Mouse (Mus musculus) MEL (cell line): Measurements from ENCODE around the gene Il25. TPM values are rescaled to one million over a fixed set of nuclear protein-coding genes. Genes with fewer than 3 reads are reported as not detected.

Source experiments
- DNase-seq: peaks from one replicate; pipeline ENCODE4 v3.0.0; 2011; ENCODE audit warnings: low read depth, low spot score
- H3K27ac ChIP-seq: 2 replicates; pipeline ENCODE4 v1.5.1; 2012; ENCODE audit warnings: low read depth, mild to moderate bottlenecking, control low read depth, low read length, moderate library complexity; ENCODE audit not compliant: control insufficient read depth
- H3K27me3 ChIP-seq, 2 experiments: fragments of 150-350 bp in 1 of 2; sonication (generic) in 1 of 2; 2 replicates each; pipeline ENCODE4 v1.6.1; 2012; ENCODE audit warnings: low read length in 2 of 2, mild to moderate bottlenecking in 2 of 2, improper control_type of control experiment in 1 of 2, moderate library complexity in 1 of 2; ENCODE audit not compliant: insufficient read depth in 2 of 2, control insufficient read depth in 1 of 2
- H3K36me3 ChIP-seq, 2 experiments: 2 replicates each; pipeline ENCODE4 v1.6.1; 2012 to 2014; ENCODE audit warnings: low read length in 2 of 2, improper control_type of control experiment in 1 of 2, inconsistent platforms in 1 of 2, mild to moderate bottlenecking in 1 of 2; ENCODE audit not compliant: insufficient read depth in 2 of 2, control insufficient read depth in 1 of 2
- H3K4me1 ChIP-seq, 2 experiments: fragments of 150-350 bp in 1 of 2; sonication (generic) in 1 of 2; 2 replicates each; pipeline ENCODE4 v1.6.1; 2012; ENCODE audit warnings: low read length in 2 of 2, improper control_type of control experiment in 1 of 2, mild to moderate bottlenecking in 1 of 2; ENCODE audit not compliant: insufficient read depth in 2 of 2, control insufficient read depth in 1 of 2
- H3K4me3 ChIP-seq, 2 experiments: fragments of 150-350 bp in 1 of 2; sonication (generic) in 1 of 2; 2 replicates each; pipeline ENCODE4 v1.5.1; 2012; ENCODE audit warnings: low read depth in 2 of 2, low read length in 2 of 2, mild to moderate bottlenecking in 2 of 2, moderate library complexity in 2 of 2, control low read depth in 1 of 2, improper control_type of control experiment in 1 of 2; ENCODE audit not compliant: control insufficient read depth in 1 of 2, insufficient read depth in 1 of 2
- H3K79me2 ChIP-seq: 2 replicates; pipeline ENCODE4 v1.6.1; 2012; ENCODE audit warnings: mild to moderate bottlenecking, low read length, moderate library complexity; ENCODE audit not compliant: control insufficient read depth, poor library complexity, insufficient read depth
- H3K9ac ChIP-seq: 2 replicates; pipeline ENCODE4 v1.6.1; 2012; ENCODE audit warnings: low read depth, mild to moderate bottlenecking, control low read depth, low read length, moderate library complexity; ENCODE audit not compliant: control insufficient read depth, poor library complexity, severe bottlenecking
- H3K9me3 ChIP-seq: fragments of 150-350 bp; sonication (generic); replicated peaks from 2 replicates; pipeline ENCODE4 v1.6.1; 2012; ENCODE audit warnings: mild to moderate bottlenecking, low read length, improper control_type of control experiment, moderate library complexity; ENCODE audit not compliant: insufficient read depth
- CHD2 ChIP-seq: IDR thresholded peaks from 2 replicates; pipeline ENCODE4 v1.6.1; 2011; ENCODE audit warnings: low read length, improper control_type of control experiment
- CTCF ChIP-seq, 3 experiments: IDR thresholded peaks in 2 of 3; conservative IDR thresholded peaks in 1 of 3; 2 replicates each; pipeline ENCODE4 v1.5.1; 2011 to 2012; ENCODE audit warnings: low read length in 3 of 3, low read depth in 2 of 3, mild to moderate bottlenecking in 2 of 3, improper control_type of control experiment in 1 of 3, inconsistent platforms in 1 of 3, mixed read lengths in 1 of 3, moderate library complexity in 1 of 3; ENCODE audit not compliant: control insufficient read depth in 1 of 3, insufficient read depth in 1 of 3, poor library complexity in 1 of 3, severe bottlenecking in 1 of 3
- E2F4 ChIP-seq: IDR thresholded peaks from 2 replicates; pipeline ENCODE4 v1.6.1; 2011; ENCODE audit warnings: low read depth, low read length, improper control_type of control experiment, borderline replicate concordance
- ETS1 ChIP-seq: IDR thresholded peaks from 2 replicates; pipeline ENCODE4 v1.6.1; 2012; ENCODE audit warnings: low read depth, mild to moderate bottlenecking, inconsistent platforms, low read length, improper control_type of control experiment, moderate library complexity
- HCFC1 ChIP-seq: IDR thresholded peaks from 2 replicates; pipeline ENCODE4 v1.6.1; 2012; ENCODE audit warnings: low read depth, mild to moderate bottlenecking, inconsistent platforms, low read length, improper control_type of control experiment, moderate library complexity
- MAFK ChIP-seq: IDR thresholded peaks from 2 replicates; pipeline ENCODE4 v1.6.1; 2011; ENCODE audit warnings: low read depth, mild to moderate bottlenecking, low read length, improper control_type of control experiment, borderline replicate concordance
- MAX ChIP-seq: IDR thresholded peaks from 2 replicates; pipeline ENCODE4 v1.6.1; 2011; ENCODE audit warnings: low read length, improper control_type of control experiment
- MAZ ChIP-seq: IDR thresholded peaks from 2 replicates; pipeline ENCODE4 v1.6.1; 2012; ENCODE audit warnings: low read depth, mild to moderate bottlenecking, inconsistent platforms, low read length, improper control_type of control experiment
- MEF2A ChIP-seq: IDR thresholded peaks from 2 replicates; pipeline ENCODE4 v1.6.1; 2014; ENCODE audit warnings: low read depth, mild to moderate bottlenecking, inconsistent platforms, low read length, improper control_type of control experiment; ENCODE audit not compliant: poor library complexity, insufficient replicate concordance, severe bottlenecking; ENCODE audit errors: extremely low read depth
- MYB ChIP-seq: IDR thresholded peaks from 2 replicates; pipeline ENCODE4 v1.6.1; 2011; ENCODE audit warnings: mild to moderate bottlenecking, low read depth, low read length, improper control_type of control experiment
- NELFE ChIP-seq: IDR thresholded peaks from 2 replicates; pipeline ENCODE4 v1.6.1; 2011; ENCODE audit warnings: low read depth, low read length, improper control_type of control experiment
- NRF1 ChIP-seq: IDR thresholded peaks from 2 replicates; pipeline ENCODE4 v1.6.1; 2014; ENCODE audit warnings: low read depth, mild to moderate bottlenecking, inconsistent platforms, low read length, improper control_type of control experiment, moderate library complexity; ENCODE audit not compliant: poor library complexity, insufficient read depth, severe bottlenecking
- RCOR1 ChIP-seq: IDR thresholded peaks from 2 replicates; pipeline ENCODE4 v1.6.1; 2012; ENCODE audit warnings: low read depth, mild to moderate bottlenecking, inconsistent platforms, low read length, improper control_type of control experiment
- SIN3A ChIP-seq: IDR thresholded peaks from 2 replicates; pipeline ENCODE4 v1.6.1; 2012; ENCODE audit warnings: low read length, improper control_type of control experiment, inconsistent platforms
- TAL1 ChIP-seq: IDR thresholded peaks from 2 replicates; pipeline ENCODE4 v1.6.1; 2012; ENCODE audit warnings: mild to moderate bottlenecking, inconsistent platforms, low read length, moderate library complexity, mixed read lengths
- TBP ChIP-seq: IDR thresholded peaks from 2 replicates; pipeline ENCODE4 v1.8.0; 2011; ENCODE audit warnings: low read depth, low read length, improper control_type of control experiment
- TCF12 ChIP-seq: IDR thresholded peaks from 2 replicates; pipeline ENCODE4 v1.6.1; 2014; ENCODE audit warnings: low read depth, mild to moderate bottlenecking, inconsistent platforms, low read length, improper control_type of control experiment, moderate library complexity
- USF1 ChIP-seq: IDR thresholded peaks from 2 replicates; pipeline ENCODE4 v1.6.1; 2014; ENCODE audit warnings: low read depth, mild to moderate bottlenecking, inconsistent platforms, low read length, improper control_type of control experiment, moderate library complexity
- ZC3H11A ChIP-seq: IDR thresholded peaks from 2 replicates; pipeline ENCODE4 v1.6.1; 2012; ENCODE audit warnings: low read depth, mild to moderate bottlenecking, inconsistent platforms, low read length, improper control_type of control experiment
- ZMIZ1 ChIP-seq: IDR thresholded peaks from 2 replicates; pipeline ENCODE4 v1.6.1; 2012; ENCODE audit warnings: low read depth, mild to moderate bottlenecking, inconsistent platforms, low read length, improper control_type of control experiment, moderate library complexity
- ZNF384 ChIP-seq: IDR thresholded peaks from 2 replicates; pipeline ENCODE4 v1.6.1; 2012; ENCODE audit warnings: low read depth, mild to moderate bottlenecking, inconsistent platforms, low read length, improper control_type of control experiment
- polyA plus RNA-seq, 2 experiments: library from polyadenylated mRNA; stranded (reverse) in 1 of 2; unstranded in 1 of 2; fragments of >175 nt in 1 of 2; fragments of >200 nt in 1 of 2; gene quantifications; 2 replicates each; pipeline versions ENCODE4 v1.2.1 to v1.2.4; 2012; ENCODE audit warnings: low replicate concordance in 2 of 2, low read depth in 1 of 2; ENCODE audit not compliant: insufficient read length in 2 of 2, insufficient read depth in 1 of 2, missing spikeins in 1 of 2
- total RNA-seq: library from RNA; depleted of rRNA; stranded (reverse); fragments of 300-350 nt; gene quantifications from 2 replicates; pipeline ENCODE4 v1.2.3, GENCODE M21; 2012

Gene Il25
- total and polyA plus RNA-seq, 3 experiments = not detected

DNA sequence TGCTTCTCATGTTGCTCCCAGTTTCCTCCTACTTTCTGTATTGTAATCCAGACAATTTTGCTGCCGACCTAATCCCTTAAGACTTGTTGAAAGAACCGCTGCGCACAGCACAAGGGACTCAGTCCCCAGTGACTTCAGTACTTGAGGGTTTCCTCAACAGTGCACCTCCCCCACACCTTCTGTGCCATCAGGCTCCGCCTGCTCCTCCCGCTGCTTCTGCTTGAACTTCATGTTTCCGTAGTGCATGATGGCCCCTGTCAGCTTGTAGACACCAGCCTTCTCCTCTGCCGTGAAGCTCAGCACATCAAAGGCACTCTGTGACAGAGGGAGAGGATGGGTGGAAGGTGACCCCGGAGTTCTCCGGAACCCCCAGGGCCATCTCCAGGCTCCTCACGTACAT lies 28.3 kb downstream of the Il25 start:
- DNase-seq = no peak
- peaks cover 0 to 1% of the 10 kb centered on the region in 2 experiments; a peak in 3 of 4 replicates for H3K27me3 ChIP-seq

GRCm38 (mm10) chr14:54961487-54961886 lies 29.0 kb downstream of the Il25 start:
- Histone ChIP-seq H3K79me2 (no peaks in the 10 kb centered on the region), H3K27me3 (peaks cover 0 to 2% of the 10 kb centered on the region in 2 experiments; a peak in 3 of 4 replicates), H3K27ac (no peak overlapping the region), H3K9ac (no peak overlapping the region), H3K4me1 (no peaks in the 10 kb centered on the region), H3K36me3 (no peaks in the 10 kb centered on the region), H3K9me3 (no peaks in the 10 kb centered on the region)
- no peak for DNase-seq
- no peak for TF ChIP-seq HCFC1
- no peak for TF ChIP-seq NELFE
- no peak for TF ChIP-seq E2F4
- no peak for TF ChIP-seq TAL1
- TF ChIP-seq, all 39 proteins: peak for 0
- H3K4me3 ChIP-seq = no peak overlapping the region

More for the DNA sequence above, 28.3 kb downstream of the Il25 start:
- Histone ChIP-seq H3K79me2 (no peaks in the 10 kb centered on the region), H3K4me3 (no peak overlapping the region), H3K4me1 (no peaks in the 10 kb centered on the region), H3K9ac (no peak overlapping the region), H3K36me3 (no peaks in the 10 kb centered on the region), H3K27ac (no peak overlapping the region), H3K9me3 (no peaks in the 10 kb centered on the region)
- no peak for TF ChIP-seq ZC3H11A
- no peak for TF ChIP-seq USF1
- TF ChIP-seq TAL1 = no peak
- TF ChIP-seq RCOR1 = no peak
- TF ChIP-seq MAZ = no peak
- TF ChIP-seq MAX = no peak
- no peak for TF ChIP-seq MAFK
- TF ChIP-seq TBP = no peak
- no peak for TF ChIP-seq ETS1
- TF ChIP-seq ZNF384 = no peak
- TF ChIP-seq SIN3A = no peak
- TF ChIP-seq ZMIZ1 = no peak
- no peak for TF ChIP-seq E2F4
- TF ChIP-seq NRF1 = no peak
- TF ChIP-seq CHD2 = no peak
- TF ChIP-seq CTCF (IDR thresholded peaks at IDR 0.05 in 2 of 3, conservative IDR thresholded peaks at IDR 0.05 in 1 of 3; ENCODE audit: control insufficient read depth in 1 of 3, insufficient read depth in 1 of 3, low read depth in 2 of 3, low read length in 3 of 3, poor library complexity in 1 of 3, severe bottlenecking in 1 of 3) = no peak
- TF ChIP-seq MEF2A = no peak
- TF ChIP-seq MYB = no peak
- no peak for TF ChIP-seq TCF12
